Mouse (Mus musculus) hindbrain, embryonic 11.5 days (tissue): ENCODE results near the gene Tll1. TPM values are rescaled to one million over a fixed set of nuclear protein-coding genes. Genes with fewer than 3 reads are reported as not detected.

Experiments used
- ATAC-seq: fragments of 200-750 bp; cut with Nextera tagmentation; 2 replicates; pipeline ENCODE4 v1.8.0; 2017; ENCODE audit warnings: mild to moderate bottlenecking, moderate TSS enrichment, moderate library complexity; ENCODE audit not compliant: low FRiP score
- DNase-seq: peaks from one replicate; pipeline ENCODE4 v3.0.0-alpha.2; 2015; ENCODE audit warnings: low spot score
- H3K27ac ChIP-seq: fragments of 300-500 bp; sonication (generic); 2 replicates; pipeline ENCODE4 v1.5.1; 2014; ENCODE audit warnings: mild to moderate bottlenecking, low read depth, low read length
- H3K27me3 ChIP-seq: fragments of 300-500 bp; sonication (generic); 2 replicates; pipeline ENCODE4 v1.6.1; 2014; ENCODE audit warnings: mild to moderate bottlenecking, low read length, moderate library complexity, mixed read lengths; ENCODE audit not compliant: control insufficient read depth, insufficient read depth
- H3K36me3 ChIP-seq: fragments of 300-500 bp; sonication (generic); 2 replicates; pipeline ENCODE4 v1.6.1; 2014; ENCODE audit warnings: mild to moderate bottlenecking, low read length, moderate library complexity, mixed read lengths; ENCODE audit not compliant: control insufficient read depth, insufficient read depth
- H3K4me1 ChIP-seq: fragments of 300-500 bp; sonication (generic); replicated peaks from 2 replicates; pipeline ENCODE4 v1.6.1; 2014; ENCODE audit warnings: low read length, mixed read lengths; ENCODE audit not compliant: control insufficient read depth, insufficient read depth
- H3K4me2 ChIP-seq: fragments of 300-500 bp; sonication (generic); replicated peaks from 2 replicates; pipeline ENCODE4 v1.6.1; 2014; ENCODE audit warnings: mild to moderate bottlenecking, low read depth, low read length
- H3K4me3 ChIP-seq: fragments of 300-500 bp; sonication (generic); 2 replicates; pipeline ENCODE4 v1.5.1; 2014; ENCODE audit warnings: low read depth, low read length
- H3K9ac ChIP-seq: fragments of 300-500 bp; sonication (generic); 2 replicates; pipeline ENCODE4 v1.6.1; 2014; ENCODE audit warnings: low read depth, low read length
- H3K9me3 ChIP-seq: fragments of 300-500 bp; sonication (generic); 2 replicates; pipeline ENCODE4 v1.6.1; 2016; ENCODE audit warnings: low read length; ENCODE audit not compliant: control insufficient read depth
- WGBS: fragments of 180-500 bp; shearing (Covaris S2); extraction: QIAGEN DNeasy Blood & Tissue Kit; methylation state at CpG from one replicate; pipeline ENCODE4 v1.1.7; 2014; 5-methylcytosine and 5-hydroxymethylcytosine counted together
- polyA plus RNA-seq: library from polyadenylated mRNA; unstranded; fragments of >200 nt; fragmentation: Nextera tagmentation; extraction: Ambion mirVana; gene quantifications from 2 replicates; pipeline ENCODE4 v1.2.1, GENCODE M21; 2014

Gene Tll1
- polyA plus RNA-seq, 1 experiment from 2014 or later = 1.3 TPM

DNA sequence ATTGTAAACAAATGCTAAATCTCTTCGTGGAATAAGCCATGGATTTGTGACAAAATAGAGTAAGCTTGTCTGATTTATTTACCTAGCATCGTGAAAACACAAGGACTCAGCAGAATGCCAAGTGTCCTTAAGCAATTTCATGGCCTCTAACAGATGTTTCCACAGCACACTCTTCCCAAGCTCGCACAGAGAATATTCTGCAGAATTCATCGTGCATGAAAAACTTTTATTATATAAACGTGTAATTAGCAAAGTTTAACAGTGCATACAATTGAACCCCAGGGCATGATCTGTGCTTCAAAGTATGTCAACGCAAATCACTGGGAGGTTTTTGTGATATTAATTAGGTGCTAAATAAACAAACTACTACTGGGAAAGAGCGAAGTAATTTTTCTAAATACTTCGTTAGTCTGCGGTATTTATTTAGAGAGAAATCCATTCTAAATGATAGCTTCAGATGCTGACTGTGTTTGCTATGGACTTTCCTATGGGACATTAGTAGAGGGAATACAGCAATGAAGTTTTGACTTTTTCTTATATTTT is 158.0 kb downstream of the Tll1 start:
- ATAC-seq (no peak), DNase-seq (no peak)
- Histone ChIP-seq H3K27ac (no peak overlapping the region), H3K4me1 (no peaks in the 10 kb centered on the region), H3K36me3 (no peaks in the 10 kb centered on the region), H3K4me2 (no peak overlapping the region), H3K27me3 (no peaks in the 10 kb centered on the region), H3K9me3 (no peaks in the 10 kb centered on the region), H3K9ac (no peak overlapping the region), H3K4me3 (no peak overlapping the region)
- 76% methylated on average over 9 of the region's 9 CpGs for WGBS

DNA sequence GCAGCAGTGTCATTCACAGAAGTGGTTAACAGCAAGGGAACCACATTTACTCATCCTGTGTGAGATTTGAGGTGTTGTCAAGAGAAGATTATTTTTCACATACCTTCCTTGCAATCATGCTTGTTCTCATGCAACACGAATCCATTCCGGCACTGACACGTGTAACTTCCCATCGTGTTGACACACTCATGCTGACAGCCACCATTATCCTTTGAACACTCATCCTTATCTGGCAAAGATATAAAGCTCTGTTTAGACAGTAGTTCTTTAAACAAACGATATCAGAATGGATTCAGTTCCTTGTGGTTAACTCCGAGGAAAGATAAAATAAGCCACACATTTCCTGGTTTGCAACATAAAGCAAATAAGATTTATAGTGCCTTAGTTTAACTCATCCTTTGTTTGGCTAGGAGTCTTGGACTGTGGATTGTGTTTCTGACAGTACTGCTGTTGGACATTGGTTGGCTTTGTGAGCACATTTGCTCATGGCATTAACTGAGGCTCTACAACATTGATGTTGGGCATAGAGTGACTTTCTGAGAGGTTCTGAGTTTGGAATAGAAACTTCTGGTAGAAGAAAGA is 164.7 kb downstream of the Tll1 start:
- no peak overlapping the region for H3K4me2 ChIP-seq
- 85% methylated on average over 6 of the region's 6 CpGs for WGBS
- H3K36me3 ChIP-seq = no peaks in the 10 kb centered on the region
- H3K27me3 ChIP-seq = no peaks in the 10 kb centered on the region
- no peak overlapping the region for H3K4me3 ChIP-seq
- H3K4me1 ChIP-seq = no peaks in the 10 kb centered on the region
- H3K27ac ChIP-seq = no peak overlapping the region
- DNase-seq (no peak), ATAC-seq (no peak)
- no peak overlapping the region for H3K9ac ChIP-seq
- no peaks in the 10 kb centered on the region for H3K9me3 ChIP-seq

GRCm38 (mm10) chr8:64030672-64031385 is 175.2 kb downstream of the Tll1 start:
- H3K4me2 ChIP-seq = no peak overlapping the region

GRCm38 (mm10) chr8:64030081-64030480 is 176.0 kb downstream of the Tll1 start:
- Histone ChIP-seq H3K4me1 (no peaks in the 10 kb centered on the region), H3K27me3 (no peaks in the 10 kb centered on the region), H3K27ac (no peak overlapping the region), H3K9me3 (no peaks in the 10 kb centered on the region), H3K9ac (no peak overlapping the region), H3K4me2 (no peak overlapping the region), H3K36me3 (no peaks in the 10 kb centered on the region), H3K4me3 (no peak overlapping the region)
- ATAC-seq (no peak), DNase-seq (no peak)

More at GRCm38 (mm10) chr8:64030672-64031385, 175.2 kb downstream of the Tll1 start:
- WGBS = 91% methylated on average over 4 of the region's 4 CpGs
- no peak overlapping the region for H3K27ac ChIP-seq
- no peak for DNase-seq
- H3K4me1 ChIP-seq = no peaks in the 10 kb centered on the region
- H3K4me3 ChIP-seq = no peak overlapping the region
- no peaks in the 10 kb centered on the region for H3K27me3 ChIP-seq
- H3K9me3 ChIP-seq = no peaks in the 10 kb centered on the region
- H3K9ac ChIP-seq = no peak overlapping the region
- ATAC-seq = no peak
- H3K36me3 ChIP-seq = no peaks in the 10 kb centered on the region

DNA sequence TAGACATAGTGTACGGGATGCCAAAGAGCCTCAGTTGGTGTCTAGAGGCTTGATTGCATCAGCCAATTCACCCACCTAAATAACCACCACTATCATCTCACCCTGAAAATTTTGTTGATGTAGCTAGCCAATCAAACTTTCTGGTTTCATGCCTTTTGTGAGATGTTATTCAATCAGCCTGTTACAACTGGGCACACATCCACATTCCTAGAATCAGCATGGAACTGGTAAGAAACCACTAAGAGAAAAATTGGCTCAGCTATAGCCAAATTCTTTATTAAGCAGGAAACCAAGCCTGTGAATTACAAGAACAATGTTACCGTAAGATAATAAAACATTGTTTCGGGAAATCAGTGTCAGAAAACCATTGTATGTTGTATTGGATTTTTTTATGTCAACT is 176.5 kb downstream of the Tll1 start:
- H3K27me3 ChIP-seq = no peaks in the 10 kb centered on the region
- H3K9me3 ChIP-seq = no peaks in the 10 kb centered on the region
- no peak overlapping the region for H3K9ac ChIP-seq
- ATAC-seq (no peak), DNase-seq (no peak)
- no peak overlapping the region for H3K27ac ChIP-seq
- H3K36me3 ChIP-seq = no peaks in the 10 kb centered on the region
- H3K4me1 ChIP-seq = no peaks in the 10 kb centered on the region
- no peak overlapping the region for H3K4me3 ChIP-seq
- no peak overlapping the region for H3K4me2 ChIP-seq
- WGBS = 83% methylated on average over 3 of the region's 3 CpGs

DNA sequence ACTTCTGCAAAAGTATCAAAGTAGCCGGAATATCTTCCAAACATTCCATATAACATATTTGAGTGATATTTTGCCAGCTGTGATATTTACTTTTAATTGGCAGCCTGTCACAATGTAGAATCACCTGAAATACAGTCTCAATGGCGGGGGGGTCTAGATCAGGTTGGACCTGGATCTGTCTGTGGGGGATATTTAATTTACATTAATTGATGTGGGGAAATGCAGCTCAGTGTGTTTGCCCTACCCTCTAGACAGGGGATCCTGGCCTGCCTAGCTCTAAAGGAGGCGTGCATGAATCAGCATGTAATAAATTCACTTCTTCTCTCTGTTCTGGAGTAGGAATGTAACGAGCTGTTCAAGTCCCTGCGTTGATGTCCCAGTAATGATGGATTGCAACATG is 181.7 kb downstream of the Tll1 start:
- H3K36me3 ChIP-seq = no peaks in the 10 kb centered on the region
- ATAC-seq (peak; percentile 58), DNase-seq (no peak)
- H3K4me2 ChIP-seq = no peak overlapping the region
- H3K9me3 ChIP-seq = no peaks in the 10 kb centered on the region
- H3K4me3 ChIP-seq = no peak overlapping the region
- no peaks in the 10 kb centered on the region for H3K4me1 ChIP-seq
- no peak overlapping the region for H3K9ac ChIP-seq
- 87% methylated on average over 5 of the region's 5 CpGs for WGBS
- H3K27me3 ChIP-seq = no peaks in the 10 kb centered on the region
- H3K27ac ChIP-seq = no peak overlapping the region

DNA sequence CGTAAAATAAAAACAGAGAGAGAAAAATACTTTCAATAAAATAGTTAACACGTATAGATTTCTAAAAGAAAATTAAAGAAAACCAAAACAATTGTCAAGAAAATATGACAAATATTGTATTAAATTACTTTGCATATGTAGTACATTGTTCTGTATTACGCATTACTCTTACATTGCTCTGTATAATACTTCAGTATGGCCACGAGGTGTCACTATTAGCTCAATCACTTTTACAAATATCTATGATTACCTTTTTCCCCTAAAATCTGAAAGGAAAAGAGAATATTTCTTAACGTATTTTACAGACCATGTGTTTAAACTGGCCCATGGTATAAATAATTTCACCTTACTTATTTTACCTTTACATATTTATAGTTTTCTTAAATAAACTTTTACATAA is 182.5 kb downstream of the Tll1 start:
- H3K27ac ChIP-seq = no peak overlapping the region
- peak; percentile 46 for DNase-seq
- ATAC-seq = peak; percentile 83

DNA sequence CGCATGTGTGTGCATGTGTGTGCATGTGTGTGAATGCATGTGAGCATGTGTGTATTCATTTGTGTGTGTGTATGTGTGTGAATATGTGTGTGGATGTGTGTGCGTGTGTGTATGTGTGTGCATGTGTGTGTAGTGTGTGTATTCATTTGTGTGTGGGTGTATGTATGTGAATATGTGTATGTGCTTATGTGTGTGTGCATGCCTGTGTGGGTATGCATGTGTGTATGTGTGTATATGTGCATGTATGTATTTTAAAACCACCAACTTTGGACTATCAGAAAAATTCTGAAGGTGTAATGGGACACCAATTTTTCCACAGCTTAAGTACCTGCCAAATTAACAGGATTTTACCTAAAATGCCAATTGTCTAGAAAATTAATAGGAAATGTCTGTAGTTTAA is 183.0 kb downstream of the Tll1 start:
- no peak overlapping the region for H3K4me3 ChIP-seq
- no peaks in the 10 kb centered on the region for H3K27me3 ChIP-seq
- WGBS = 92% methylated on average over 2 of the region's 2 CpGs
- DNase-seq (no peak), ATAC-seq (peak; percentile 61; the same call in 1 of the 2 replicates)
- no peak overlapping the region for H3K27ac ChIP-seq
- H3K36me3 ChIP-seq = no peaks in the 10 kb centered on the region
- H3K9me3 ChIP-seq = no peaks in the 10 kb centered on the region
- H3K9ac ChIP-seq = no peak overlapping the region
- no peak overlapping the region for H3K4me2 ChIP-seq
- no peaks in the 10 kb centered on the region for H3K4me1 ChIP-seq

More for the DNA sequence above, 182.5 kb downstream of the Tll1 start:
- Histone ChIP-seq H3K4me1 (no peaks in the 10 kb centered on the region), H3K9ac (no peak overlapping the region), H3K27me3 (no peaks in the 10 kb centered on the region), H3K4me2 (no peak overlapping the region), H3K9me3 (no peaks in the 10 kb centered on the region), H3K4me3 (no peak overlapping the region), H3K36me3 (no peaks in the 10 kb centered on the region)
- 35% methylated on average over 5 of the region's 5 CpGs for WGBS
